Mouse (Mus musculus) B cell, adult 62 days (primary cell): Measurements from ENCODE around the gene Fgf10. TPM values are rescaled to one million over a fixed set of nuclear protein-coding genes. Genes with fewer than 3 reads are reported as not detected.

Experiments
- total RNA-seq: library from RNA; stranded (reverse); gene quantifications from 4 replicates; pipeline ENCODE4 v1.2.4, GENCODE M21; 2023

The Fgf10 gene
- total RNA-seq = not detected in 4 replicates

DNA sequence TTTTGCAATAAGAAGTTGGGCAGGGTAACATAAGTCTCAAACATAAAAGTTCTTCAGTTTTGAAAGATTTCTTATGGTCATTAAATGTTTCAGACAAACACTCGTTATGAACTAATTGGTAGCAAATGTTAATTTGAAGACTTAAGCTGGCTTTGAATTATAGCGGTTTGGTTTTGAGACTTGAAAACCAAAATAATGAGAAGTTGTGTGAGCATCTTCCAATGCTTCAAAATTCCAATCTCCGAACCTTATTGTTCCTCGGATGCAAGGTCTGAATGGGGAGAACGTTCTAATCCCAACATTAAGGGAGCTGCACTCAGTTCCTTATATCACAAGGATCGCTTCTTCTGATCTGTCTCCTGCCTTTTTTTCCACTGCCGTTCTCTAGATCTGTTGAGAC lies at the start of gene Fgf10:
Gene Fgf10, plus strand, starts transcription at position 301 of the 400 bp plus-strand sequence.

